Mouse (Mus musculus) heart, adult 2 months (tissue): ENCODE data around the gene Nab2. TPM values are rescaled to one million over a fixed set of nuclear protein-coding genes. Genes with fewer than 3 reads are reported as not detected.
A peak's percentile ranks its signal among the peaks of the same experiment; 100 is the strongest.

ENCODE experiments used
- DNase-seq, 2 experiments: peaks; one replicate each; pipeline ENCODE4 v3.0.0; 2021
- H3K27ac ChIP-seq: fragments of 200-600 bp; 2 replicates; pipeline ENCODE4 v1.8.1; 2022
- H3K27me3 ChIP-seq: fragments of 200-500 bp; 2 replicates; pipeline ENCODE4 v1.6.1; 2012; ENCODE audit warnings: mild to moderate bottlenecking, low read length, inconsistent platforms, mixed read lengths; ENCODE audit not compliant: control insufficient read depth, insufficient read depth
- H3K36me3 ChIP-seq: fragments of 200-500 bp; 2 replicates; pipeline ENCODE4 v1.6.1; 2012; ENCODE audit warnings: low read length, inconsistent platforms; ENCODE audit not compliant: control insufficient read depth, insufficient read depth
- H3K4me1 ChIP-seq: fragments of 200-500 bp; 2 replicates; pipeline ENCODE4 v1.6.1; 2011; ENCODE audit warnings: low read length; ENCODE audit not compliant: control insufficient read depth, insufficient read depth
- H3K4me3 ChIP-seq: fragments of 200-600 bp; 2 replicates; pipeline ENCODE4 v1.8.1; 2022
- H3K79me2 ChIP-seq: fragments of 200-500 bp; replicated peaks from 2 replicates; pipeline ENCODE4 v1.6.1; 2012; ENCODE audit warnings: mild to moderate bottlenecking, inconsistent platforms, low read length, moderate library complexity, mixed read lengths; ENCODE audit not compliant: control insufficient read depth, insufficient read depth
- H3K9ac ChIP-seq: fragments of 200-500 bp; 2 replicates; pipeline ENCODE4 v1.6.1; 2012; ENCODE audit warnings: low read depth, mild to moderate bottlenecking, control low read depth, inconsistent platforms, low read length, mixed read lengths
- CTCF ChIP-seq: fragments of 200-600 bp; IDR thresholded peaks from 2 replicates; pipeline ENCODE4 v1.8.1; 2022; ENCODE audit warnings: antibody characterized with exemption, mild to moderate bottlenecking, moderate library complexity
- EP300 ChIP-seq: fragments of 200-500 bp; IDR thresholded peaks from 2 replicates; pipeline ENCODE4 v1.6.1; 2011; ENCODE audit warnings: low read depth, low read length, control low read depth; ENCODE audit not compliant: insufficient read depth
- POLR2A ChIP-seq: fragments of 200-500 bp; IDR thresholded peaks from 2 replicates; pipeline ENCODE4 v1.6.1; 2011; ENCODE audit warnings: mild to moderate bottlenecking, low read depth, low read length, control low read depth; ENCODE audit not compliant: insufficient read depth
- WGBS: fragments of 180-500 bp; shearing (Covaris S2); methylation state at CpG from one replicate; pipeline ENCODE4 v1.1.7; 2018; 5-methylcytosine and 5-hydroxymethylcytosine counted together
- intact Hi-C: fragments of 180-260 bp; cut with DNase I; formaldehyde crosslinking; loops from one replicate; pipeline ENCODE4 v1.15.1; 2025
- polyA plus RNA-seq: library from polyadenylated mRNA; depleted of rRNA; stranded (reverse); fragments of >200 nt; gene quantifications from 2 replicates; pipeline ENCODE4 v1.2.3, GENCODE M21; 2012
- total RNA-seq, 2 experiments: library from RNA; stranded (reverse); gene quantifications; 2 replicates each; pipeline ENCODE4 v1.2.3; 2021

Nab2 gene
- total and polyA plus RNA-seq, 3 experiments, result 5.0 to 10.0 (median 6.3) TPM

DNA sequence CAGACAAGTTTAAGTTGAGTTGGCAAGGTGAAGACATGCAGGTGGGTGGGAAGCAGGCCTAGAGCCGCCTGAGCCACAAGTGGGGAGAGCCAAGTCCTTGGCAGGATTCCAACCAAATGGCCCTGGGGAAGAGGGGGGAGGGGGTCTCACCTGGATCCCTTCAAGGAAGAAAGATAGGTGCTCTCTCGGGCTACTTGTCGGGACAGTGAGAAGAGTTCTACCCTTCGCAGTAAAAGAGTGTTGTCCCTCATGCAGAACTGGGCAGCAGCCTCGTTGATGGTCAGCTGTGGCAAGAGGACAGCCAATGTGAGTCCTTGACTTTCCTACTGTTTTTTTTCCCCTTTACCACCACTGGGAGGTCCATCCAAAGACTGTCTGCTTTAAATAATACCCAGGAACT lies 4.8 kb downstream of the Nab2 start:
- H3K9ac ChIP-seq, result no peak overlapping the region
- no peaks in the 10 kb centered on the region for H3K36me3 ChIP-seq
- TF ChIP-seq POLR2A (no peak), EP300 (no peak), CTCF (no peak)
- no peaks in the 10 kb centered on the region for H3K27me3 ChIP-seq
- H3K27ac ChIP-seq, result no peak overlapping the region
- peaks cover 14% of the 10 kb centered on the region for H3K4me1 ChIP-seq
- no peaks in the 10 kb centered on the region for H3K79me2 ChIP-seq
- DNase-seq, result no peak
- no peak overlapping the region for H3K4me3 ChIP-seq
- intact Hi-C loops, result no loop called here
- WGBS, result 43% methylated on average over 5 of the region's 5 CpGs

DNA sequence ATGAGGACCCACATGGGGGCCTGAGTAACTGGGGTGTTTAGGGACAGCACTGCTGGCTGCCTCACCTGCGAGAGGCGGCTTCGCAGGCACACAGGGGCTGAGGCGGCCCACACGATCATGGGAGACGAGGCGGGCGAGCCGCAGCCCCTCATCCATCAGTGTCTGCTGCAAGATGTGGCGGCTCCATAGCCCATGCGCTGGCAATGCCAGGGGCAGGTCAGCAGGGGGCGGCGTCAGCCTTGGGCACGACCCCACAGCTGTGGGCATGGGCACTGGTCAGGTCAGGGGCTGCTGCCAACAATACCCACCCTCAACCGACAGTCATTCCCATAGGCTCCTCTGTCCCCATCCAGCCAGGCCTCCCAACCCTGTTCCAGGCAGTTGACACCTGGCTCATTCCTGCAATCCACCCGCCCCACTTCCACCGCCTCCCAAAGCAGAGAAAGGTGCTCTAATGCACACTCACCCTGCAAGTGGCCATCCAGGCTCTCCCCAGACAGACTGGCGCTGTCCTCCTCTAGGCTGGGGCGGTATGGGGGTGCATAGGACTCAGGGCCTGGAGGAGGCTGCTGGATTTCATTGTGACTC lies 5.6 kb downstream of the Nab2 start:
- peak; percentile 51 to 58 for DNase-seq
- 60% methylated on average over 19 of the region's 19 CpGs for WGBS

DNA sequence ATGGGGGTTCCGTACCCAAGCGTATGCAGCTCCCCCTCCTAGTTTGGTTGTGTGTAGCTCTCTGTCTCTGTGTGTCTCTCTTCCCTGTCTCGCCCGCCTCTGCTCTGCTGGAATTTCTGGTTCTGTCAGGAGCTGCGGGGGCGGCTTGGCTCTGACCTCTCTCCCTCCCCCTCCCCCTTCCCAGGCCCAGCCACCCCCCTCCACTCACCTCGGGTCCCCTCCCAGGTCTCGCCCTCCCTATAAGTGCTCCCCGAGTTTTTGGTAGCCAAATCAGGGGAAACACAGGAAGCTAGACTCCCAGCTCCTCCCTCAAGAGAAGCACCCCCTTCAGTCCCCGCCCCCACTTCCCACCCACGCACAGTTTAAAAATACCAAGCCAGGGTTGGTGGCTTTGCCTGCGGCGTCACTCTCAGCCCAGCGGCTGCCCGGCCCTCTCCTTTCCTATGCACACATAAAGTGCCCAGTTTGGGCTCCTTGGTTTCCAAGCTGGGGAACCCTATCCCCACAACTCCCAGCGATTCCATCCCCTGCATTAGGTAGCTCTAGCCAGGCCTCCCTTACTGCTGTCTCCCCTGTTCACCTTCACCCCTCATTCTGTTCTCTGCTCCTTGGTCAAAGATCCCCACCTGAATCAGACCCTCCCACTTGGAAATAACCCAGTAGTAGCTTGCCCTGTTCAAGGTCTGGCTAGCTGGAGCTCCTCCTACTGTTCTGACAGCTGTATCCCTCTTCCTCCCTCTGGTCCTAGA lies 6.3 kb downstream of the Nab2 start:
- Histone ChIP-seq H3K79me2 (no peaks in the 10 kb centered on the region), H3K4me1 (peaks cover 14% of the 10 kb centered on the region), H3K36me3 (no peaks in the 10 kb centered on the region), H3K27ac (peak overlapping the region; percentile 85), H3K9ac (peak overlapping the region; percentile 51), H3K4me3 (peak overlapping the region; percentile 46), H3K27me3 (no peaks in the 10 kb centered on the region)
- intact Hi-C loops, result loop anchor here (1.0 kb wide), 1 partner anchor 18 kb away; no protein-coding TSS in a partner anchor
- WGBS, result 1% methylated on average over 16 of the region's 16 CpGs
- DNase-seq, result peak; percentile 75 to 80
- TF ChIP-seq CTCF, result no peak
- no peak; the same call in 1 of the 2 replicates for TF ChIP-seq POLR2A
- TF ChIP-seq EP300, result no peak

More for the DNA sequence above, 5.6 kb downstream of the Nab2 start:
- Histone ChIP-seq H3K9ac (peak overlapping the region; percentile 40), H3K27ac (peak overlapping the region; percentile 85), H3K4me1 (peaks cover 14% of the 10 kb centered on the region), H3K79me2 (no peaks in the 10 kb centered on the region), H3K36me3 (no peaks in the 10 kb centered on the region), H3K4me3 (no peak overlapping the region), H3K27me3 (no peaks in the 10 kb centered on the region)
- TF ChIP-seq CTCF, result peak; percentile 46
- TF ChIP-seq POLR2A, result no peak
- intact Hi-C loops, result loop anchor here (1.0 kb wide), 1 partner anchor 18 kb away; no protein-coding TSS in a partner anchor

DNA sequence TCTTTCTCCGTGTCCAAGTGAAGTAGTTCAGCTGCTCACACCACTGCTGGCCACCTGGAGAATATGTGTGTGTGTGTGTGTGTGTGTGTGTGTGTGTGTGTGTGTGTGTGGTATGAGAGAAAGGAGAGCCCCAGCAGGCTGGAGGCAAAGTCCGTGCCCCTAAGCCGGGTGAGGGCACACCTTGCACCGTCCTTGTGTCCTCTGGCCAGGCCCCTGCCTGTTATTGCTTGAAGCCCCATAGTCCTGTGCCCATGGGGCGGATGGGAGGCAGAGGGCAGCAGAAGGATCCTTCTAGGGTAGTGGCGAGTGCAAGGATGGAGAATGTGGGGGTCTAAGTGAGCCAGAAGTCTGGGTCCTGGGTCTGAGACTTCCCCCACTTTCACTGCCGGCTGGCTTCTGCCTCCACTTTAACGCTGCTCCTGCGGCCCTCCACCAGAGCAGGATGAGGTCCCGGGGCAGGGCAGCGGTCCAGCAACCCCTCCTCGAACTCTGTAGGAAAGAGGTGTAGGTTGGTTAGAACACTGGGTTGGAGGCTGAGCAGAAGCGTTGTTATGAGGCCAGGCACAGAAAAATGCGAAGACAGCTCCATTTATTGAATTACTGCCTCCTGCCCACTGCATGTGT lies 7.0 kb downstream of the Nab2 start:
- H3K4me3 ChIP-seq, result peak overlapping the region; percentile 46
- intact Hi-C loops, result no loop called here
- peak; percentile 36 to 53 for DNase-seq
- H3K9ac ChIP-seq, result peak overlapping the region; percentile 51
- H3K27me3 ChIP-seq, result no peaks in the 10 kb centered on the region
- H3K79me2 ChIP-seq, result no peaks in the 10 kb centered on the region
- peaks cover 14% of the 10 kb centered on the region for H3K4me1 ChIP-seq
- H3K27ac ChIP-seq, result peak overlapping the region; percentile 85
- no peaks in the 10 kb centered on the region for H3K36me3 ChIP-seq
- WGBS, result 27% methylated on average over 14 of the region's 14 CpGs
- no peak for TF ChIP-seq EP300
- TF ChIP-seq CTCF, result no peak
- TF ChIP-seq POLR2A, result 0 out of 2 replicates have a peak, but pooled peaks have one; percentile 2

DNA sequence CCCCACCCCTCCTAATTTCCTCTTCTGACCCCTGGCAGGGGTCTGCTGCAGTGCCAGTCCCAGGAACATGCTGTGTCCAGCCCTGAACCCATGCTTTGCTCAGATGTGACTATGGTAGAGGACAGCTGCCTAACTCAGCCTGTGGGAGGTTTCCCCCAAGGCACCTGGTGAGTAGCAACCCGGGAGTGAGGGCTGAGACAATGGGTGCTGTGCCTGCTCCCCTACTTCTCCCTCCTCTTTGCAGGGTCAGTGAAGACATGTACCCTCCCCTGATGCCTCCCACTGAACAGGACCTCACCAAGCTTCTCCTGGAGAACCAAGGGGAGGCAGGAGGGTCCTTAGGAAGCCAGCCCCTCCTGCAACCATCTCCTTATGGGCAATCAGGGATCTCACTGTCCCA lies 8.8 kb downstream of the Nab2 start:
- Histone ChIP-seq H3K79me2 (no peaks in the 10 kb centered on the region), H3K36me3 (no peaks in the 10 kb centered on the region), H3K4me3 (no peak overlapping the region), H3K4me1 (peaks cover 11% of the 10 kb centered on the region), H3K9ac (no peak overlapping the region), H3K27ac (no peak overlapping the region), H3K27me3 (no peaks in the 10 kb centered on the region)
- intact Hi-C loops, result no loop called here
- TF ChIP-seq CTCF (no peak), EP300 (no peak), POLR2A (no peak)
- no peak for DNase-seq
- WGBS, result 31% methylated on average over 1 of the region's 1 CpGs
